Mouse (Mus musculus) lung, postnatal 0 days (tissue): ENCODE measurements at regions not wholly inside any gene's neighbourhood (a gene's known extent, or its start where the extent isn't known, plus 50 kb on each side); places are given as distances from the start of the nearest gene placed in this dataset.

Experiments
- CTCF ChIP-seq: IDR thresholded peaks from 2 replicates; pipeline ENCODE4 v1.5.1; 2016; ENCODE audit warnings: antibody characterized with exemption, mild to moderate bottlenecking
- EP300 ChIP-seq: IDR thresholded peaks from 2 replicates; pipeline ENCODE4 v1.6.1; 2016; ENCODE audit warnings: antibody characterized with exemption, mild to moderate bottlenecking, control low read depth

GRCm38 (mm10) chr12:51045020-51045419, 302.8 kb upstream of the G2e3 start:
- TF ChIP-seq CTCF (no peak), EP300 (no peak)
